Mouse (Mus musculus): Measurements from ENCODE around the gene Gtf3c2. TPM values are rescaled to one million over a fixed set of nuclear protein-coding genes. Genes with fewer than 3 reads are reported as not detected.
A peak's percentile ranks its signal among the peaks of the same experiment; 100 is the strongest.

The Gtf3c2 gene
- total and polyA plus RNA-seq, 2 experiments from 2014 or later = 49.8 to 52.9 TPM

DNA sequence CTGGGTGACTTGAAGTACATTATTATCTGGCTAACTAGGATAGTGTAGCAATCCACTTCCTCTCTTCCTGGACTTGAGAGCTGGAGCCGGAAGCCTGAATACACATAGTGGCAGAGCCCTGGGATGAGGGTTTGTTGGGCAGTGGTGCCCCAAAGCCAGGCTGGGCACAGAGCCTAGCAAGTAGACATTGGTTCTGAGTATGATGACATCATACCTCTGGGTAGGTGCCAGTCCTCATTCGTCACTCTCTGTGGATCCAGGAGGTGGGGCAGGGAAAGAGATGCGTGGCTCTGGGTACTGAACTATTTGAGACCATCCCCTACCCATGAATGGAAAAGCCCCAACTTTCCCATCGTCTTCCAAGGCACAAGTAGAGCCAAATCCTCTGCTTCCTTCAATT is 30.2 kb downstream of the Gtf3c2 start:
- DNase-seq (no peak), ATAC-seq (no peak)
- Histone ChIP-seq H3K27me3 (ENCODE audit: insufficient read depth, low read length) (no peaks in the 10 kb centered on the region), H3K4me2 (ENCODE audit: low read depth) (no peak overlapping the region), H3K27ac (ENCODE audit: low read depth, low read length) (no peak overlapping the region), H3K36me3 (ENCODE audit: insufficient read depth) (0 out of 2 replicates have a peak, but pooled peaks cover 5% of the 10 kb centered on the region), H3K4me1 (ENCODE audit: insufficient read depth) (peaks cover 7% of the 10 kb centered on the region; the same call in 1 of the 2 replicates), H3K9me3 (ENCODE audit: low read length) (no peaks in the 10 kb centered on the region), H3K4me3 (ENCODE audit: low read depth, low read length) (no peak overlapping the region), H3K9ac (no peak overlapping the region)
- no peak for TF ChIP-seq CTCF (IDR thresholded peaks at IDR 0.05; ENCODE audit: low read depth)
- WGBS = 70% methylated on average over 4 of the region's 4 CpGs

DNA sequence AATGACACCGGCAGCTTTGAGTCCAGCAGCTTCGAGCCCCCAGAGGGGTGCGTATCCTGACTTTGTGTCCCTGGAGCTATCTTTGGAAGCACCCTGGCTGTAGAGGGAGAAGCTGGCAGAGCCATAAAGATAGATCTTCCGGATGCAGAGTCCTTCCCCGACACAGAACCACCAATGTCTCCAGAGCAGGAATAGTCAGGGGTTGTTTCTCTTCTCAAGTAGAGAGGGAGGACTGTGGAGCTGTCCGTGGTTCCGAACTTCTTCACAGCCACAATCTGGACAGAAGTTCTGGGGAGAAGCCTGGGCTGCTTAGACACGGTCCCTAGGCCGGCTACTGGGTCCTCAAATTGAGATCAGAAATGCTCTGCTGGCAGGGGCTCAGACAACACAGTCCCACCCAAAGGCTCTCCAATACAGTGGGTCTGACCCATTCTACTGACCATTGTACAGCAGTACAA is 40.9 kb downstream of the Gtf3c2 start:
- peaks cover 44% of the 10 kb centered on the region for H3K27me3 ChIP-seq (ENCODE audit: insufficient read depth, low read length)
- H3K4me3 ChIP-seq (ENCODE audit: low read depth, low read length) = no peak overlapping the region
- no peak for TF ChIP-seq CTCF (IDR thresholded peaks at IDR 0.05; ENCODE audit: low read depth)
- no peak overlapping the region for H3K27ac ChIP-seq (ENCODE audit: low read depth, low read length)
- peak overlapping the region; percentile 63 for H3K4me2 ChIP-seq (ENCODE audit: low read depth)
- H3K9me3 ChIP-seq (ENCODE audit: low read length) = no peaks in the 10 kb centered on the region
- H3K9ac ChIP-seq = no peak overlapping the region
- H3K36me3 ChIP-seq (ENCODE audit: insufficient read depth) = peaks cover 5% of the 10 kb centered on the region; the same call in 1 of the 2 replicates
- no peak for DNase-seq
- H3K4me1 ChIP-seq (ENCODE audit: insufficient read depth) = peaks cover 15% of the 10 kb centered on the region
- WGBS = 15% methylated on average over 9 of the region's 9 CpGs
- no peak for ATAC-seq

DNA sequence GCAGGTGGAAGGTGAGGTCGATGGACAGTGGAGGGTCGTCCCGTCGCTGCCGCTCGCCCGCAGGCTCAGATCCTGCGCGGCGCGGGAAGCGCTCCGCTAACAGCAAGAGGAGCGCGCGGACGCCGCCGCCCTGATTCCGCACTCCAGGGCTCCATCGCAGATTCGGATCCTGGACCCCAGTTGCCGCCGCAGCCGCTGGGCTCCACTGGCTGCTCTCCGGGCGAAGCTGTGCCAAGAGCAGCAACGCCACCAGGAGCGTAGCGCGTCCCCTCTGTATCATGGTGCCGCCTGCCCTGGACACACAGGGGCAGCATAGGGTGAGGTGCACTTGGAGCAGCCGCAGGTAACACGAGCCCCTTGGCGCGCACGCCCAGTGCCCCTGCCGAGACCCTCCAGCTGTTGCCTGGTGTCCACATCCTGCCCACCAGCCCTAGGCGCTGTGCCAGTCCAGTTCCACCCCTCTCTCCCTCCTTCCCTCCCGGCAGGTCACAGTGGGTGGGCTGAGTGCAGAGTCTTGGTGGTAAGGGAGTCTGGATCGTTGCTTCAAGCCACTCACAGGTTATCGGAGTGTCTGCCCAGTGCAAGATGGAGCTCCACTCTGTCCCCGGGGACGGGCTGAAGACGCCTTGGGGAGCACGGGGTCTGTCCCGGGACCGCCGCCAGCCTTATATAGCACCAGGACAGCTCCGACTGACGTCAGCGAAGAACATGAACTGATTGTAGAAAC is 41.5 kb downstream of the Gtf3c2 start, which contains the start of gene Ucn:
TSS of gene Ucn (minus strand) at position 589 of the 727 bp plus-strand sequence.
- 0 out of 2 replicates have a peak within 1 kb of the TSS, but pooled peaks have one; percentile 10 for H3K9ac ChIP-seq
- H3K36me3 ChIP-seq (ENCODE audit: insufficient read depth) = peaks cover 5% of the 10 kb centered on the region; the same call in 1 of the 2 replicates
- 0 out of 2 replicates have a peak, but pooled peaks have one; percentile 7 for TF ChIP-seq CTCF (IDR thresholded peaks at IDR 0.05; ENCODE audit: low read depth)
- DNase-seq (no peak), ATAC-seq (peak; percentile 14; the same call in 1 of the 2 replicates)
- peak within 1 kb of the TSS; percentile 33 for H3K4me3 ChIP-seq (ENCODE audit: low read depth, low read length)
- peak within 1 kb of the TSS; percentile 63 for H3K4me2 ChIP-seq (ENCODE audit: low read depth)
- no peaks in the 10 kb centered on the region for H3K9me3 ChIP-seq (ENCODE audit: low read length)
- 2% methylated on average over 52 of the region's 52 CpGs for WGBS
- peaks cover 15% of the 10 kb centered on the region for H3K4me1 ChIP-seq (ENCODE audit: insufficient read depth)
- peaks cover 49% of the 10 kb centered on the region for H3K27me3 ChIP-seq (ENCODE audit: insufficient read depth, low read length)
- no peak within 1 kb of the TSS for H3K27ac ChIP-seq (ENCODE audit: low read depth, low read length)

DNA sequence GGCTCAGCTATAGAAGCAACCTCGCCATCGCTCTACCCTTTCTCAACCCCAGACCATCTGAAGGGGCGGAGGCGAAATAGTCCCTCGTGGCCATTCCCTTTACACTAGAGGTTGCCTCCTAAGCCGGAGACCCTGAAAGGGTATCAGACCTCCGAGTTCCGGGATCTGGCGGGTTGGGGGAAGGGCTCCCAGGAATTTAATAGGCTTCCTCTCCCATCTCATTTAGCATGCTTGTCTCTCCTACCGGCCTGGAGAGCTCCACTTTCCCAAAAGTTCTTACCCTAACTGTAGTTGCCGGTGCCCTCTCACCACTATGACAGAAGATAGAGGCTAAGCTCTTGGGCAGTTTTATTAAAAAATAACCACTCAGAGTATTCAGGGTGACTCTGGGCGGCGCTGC is 42.3 kb downstream of the Gtf3c2 start:
- no peak for DNase-seq
- Histone ChIP-seq H3K36me3 (ENCODE audit: insufficient read depth) (peaks cover 5% of the 10 kb centered on the region; the same call in 1 of the 2 replicates), H3K27me3 (ENCODE audit: insufficient read depth, low read length) (peaks cover 49% of the 10 kb centered on the region), H3K4me3 (ENCODE audit: low read depth, low read length) (peak overlapping the region; percentile 33), H3K4me1 (ENCODE audit: insufficient read depth) (peaks cover 15% of the 10 kb centered on the region), H3K9me3 (ENCODE audit: low read length) (no peaks in the 10 kb centered on the region), H3K9ac (0 out of 2 replicates have a peak overlapping the region, but pooled peaks have one; percentile 10), H3K4me2 (ENCODE audit: low read depth) (peak overlapping the region; percentile 63), H3K27ac (ENCODE audit: low read depth, low read length) (no peak overlapping the region)
- WGBS = under 1% methylated on average over 13 of the region's 13 CpGs
- no peak for ATAC-seq
- TF ChIP-seq CTCF (IDR thresholded peaks at IDR 0.05; ENCODE audit: low read depth) = no peak

DNA sequence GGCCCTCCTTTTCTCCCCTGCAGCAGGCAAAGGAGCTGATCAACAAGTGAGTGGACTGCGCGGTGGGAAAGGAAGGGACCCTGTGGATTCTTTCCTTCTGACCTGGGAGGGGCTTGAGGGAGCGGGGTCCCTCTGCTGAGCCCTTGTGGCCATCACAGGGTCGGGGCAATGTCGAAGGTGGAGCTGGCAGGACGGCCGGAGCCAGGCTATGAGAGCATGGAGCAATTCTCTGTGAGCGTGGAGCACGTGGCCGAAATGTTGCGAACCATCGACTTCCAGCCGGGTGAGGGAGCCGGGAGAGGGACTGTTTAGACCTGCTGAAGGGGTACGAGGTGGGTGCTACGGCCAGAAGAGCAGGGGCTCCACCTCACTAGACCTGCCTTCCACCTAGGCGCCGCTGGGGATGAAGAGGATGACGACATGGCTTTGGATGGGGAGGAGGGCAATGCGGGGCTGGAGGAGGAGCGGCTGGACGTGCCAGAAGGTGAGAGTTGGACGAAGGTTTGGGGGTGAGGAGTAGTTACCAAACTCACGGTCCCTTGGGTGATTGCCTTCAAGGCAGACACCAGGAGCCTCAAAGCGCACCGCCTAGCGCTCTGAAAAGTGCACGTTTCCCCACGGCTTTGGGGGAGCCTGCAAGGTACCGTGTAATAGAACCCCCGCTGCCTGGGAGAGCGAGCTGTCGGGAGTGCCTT is 43.1 kb downstream of the Gtf3c2 start:
- TF ChIP-seq CTCF (IDR thresholded peaks at IDR 0.05; ENCODE audit: low read depth) = no peak; the same call in 1 of the 2 replicates
- Histone ChIP-seq H3K27ac (ENCODE audit: low read depth, low read length) (no peak overlapping the region), H3K9me3 (ENCODE audit: low read length) (no peaks in the 10 kb centered on the region), H3K9ac (no peak overlapping the region), H3K36me3 (ENCODE audit: insufficient read depth) (peaks cover 5% of the 10 kb centered on the region; the same call in 1 of the 2 replicates), H3K4me1 (ENCODE audit: insufficient read depth) (peaks cover 15% of the 10 kb centered on the region), H3K27me3 (ENCODE audit: insufficient read depth, low read length) (peaks cover 49% of the 10 kb centered on the region), H3K4me3 (ENCODE audit: low read depth, low read length) (peak overlapping the region; percentile 33), H3K4me2 (ENCODE audit: low read depth) (peak overlapping the region; percentile 63)
- WGBS = 1% methylated on average over 33 of the region's 33 CpGs
- no peak for DNase-seq
- ATAC-seq = peak; percentile 6; the same call in 1 of the 2 replicates

DNA sequence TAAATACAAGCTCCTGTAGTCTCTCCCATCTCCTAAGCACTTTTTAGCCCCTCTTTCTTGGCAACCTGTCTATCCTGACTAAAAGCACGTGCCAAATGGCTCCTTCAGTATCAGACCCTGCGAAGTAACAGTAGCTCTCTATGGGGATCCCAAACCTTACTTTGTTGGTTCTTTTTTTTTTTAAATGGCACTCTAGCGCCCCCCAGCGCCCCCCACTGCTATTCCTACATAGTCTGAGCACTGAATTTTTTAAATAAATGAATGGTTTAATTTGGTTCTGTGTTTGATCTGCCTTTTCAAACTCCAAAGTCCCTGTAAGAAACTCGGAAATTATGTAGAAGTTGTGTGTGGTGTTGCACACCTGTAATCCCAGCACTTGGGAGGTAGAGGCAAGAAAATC is 53.9 kb downstream of the Gtf3c2 start:
- WGBS = 38% methylated on average over 5 of the region's 5 CpGs
- H3K36me3 ChIP-seq (ENCODE audit: insufficient read depth) = no peaks in the 10 kb centered on the region
- no peak overlapping the region for H3K9ac ChIP-seq
- DNase-seq (no peak), ATAC-seq (no peak)
- H3K27ac ChIP-seq (ENCODE audit: low read depth, low read length) = no peak overlapping the region
- TF ChIP-seq CTCF (IDR thresholded peaks at IDR 0.05; ENCODE audit: low read depth) = no peak
- no peaks in the 10 kb centered on the region for H3K27me3 ChIP-seq (ENCODE audit: insufficient read depth, low read length)
- no peaks in the 10 kb centered on the region for H3K9me3 ChIP-seq (ENCODE audit: low read length)
- H3K4me3 ChIP-seq (ENCODE audit: low read depth, low read length) = no peak overlapping the region
- H3K4me2 ChIP-seq (ENCODE audit: low read depth) = no peak overlapping the region
- H3K4me1 ChIP-seq (ENCODE audit: insufficient read depth) = no peaks in the 10 kb centered on the region
